Mouse (Mus musculus): ENCODE results near the gene Map3k5. TPM values are rescaled to one million over a fixed set of nuclear protein-coding genes. Genes with fewer than 3 reads are reported as not detected.
"Not testable (repeated sequence)": the region's sequence is repeated elsewhere in the genome, so short reads cannot be mapped to it uniquely, and the experiment has no call there.

The Map3k5 gene
- 1 to 10 TPM; 6.5 to 6.6 TPM for total RNA-seq (2021)
- long read RNA-seq, experiment 1, partial matches to known transcripts, result 1 of 1 reads
- long read RNA-seq, experiment 1, other reads (novel, unspliced or antisense), result 0 of 1 reads
- long read RNA-seq, experiment 2, result 0 reads

DNA sequence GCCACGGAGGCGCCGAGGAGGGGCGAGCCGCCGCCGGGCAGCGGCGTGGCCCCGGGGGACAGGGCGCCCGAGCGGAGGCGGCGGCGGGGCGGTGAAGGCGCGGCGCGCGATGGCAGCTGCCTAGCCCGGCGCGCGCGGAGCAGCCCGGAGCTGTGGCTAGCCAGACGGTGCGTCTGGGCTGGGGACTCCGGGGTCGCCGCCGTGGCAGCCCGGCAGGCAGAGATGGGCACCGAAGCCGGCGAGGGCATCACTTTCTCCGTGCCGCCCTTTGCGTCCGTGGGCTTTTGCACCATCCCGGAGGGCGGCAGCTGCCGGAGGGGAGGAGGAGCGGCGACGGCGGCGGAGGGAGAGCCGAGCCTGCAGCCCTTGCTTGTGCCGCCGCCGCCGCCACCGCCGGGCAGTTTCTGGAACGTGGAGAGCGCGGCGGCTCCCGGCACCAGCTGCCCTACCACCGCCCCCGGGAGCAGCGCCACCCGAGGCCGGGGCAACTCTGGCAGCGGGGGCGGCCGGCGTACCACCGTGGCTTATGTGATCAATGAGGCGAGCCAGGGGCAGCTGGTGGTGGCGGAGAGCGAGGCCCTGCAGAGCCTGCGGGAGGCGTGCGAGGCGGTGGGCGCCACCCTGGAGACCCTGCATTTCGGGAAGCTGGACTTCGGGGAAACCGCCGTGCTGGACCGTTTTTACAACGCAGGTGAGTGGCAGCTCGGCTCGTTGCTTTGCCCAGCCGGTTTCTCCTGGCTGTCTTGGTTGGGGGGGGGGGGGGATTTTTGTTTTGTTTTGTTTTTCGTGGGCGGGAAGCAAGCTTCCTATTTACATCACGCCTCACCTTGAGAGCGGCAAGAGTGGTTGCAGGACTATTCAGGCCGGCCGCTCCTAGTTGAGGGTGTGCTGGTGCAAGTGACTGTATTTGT, at the start of gene Map3k5:
TSS of gene Map3k5 (plus strand) at position 89 of the 911 bp plus-strand sequence.
- intact Hi-C loops (cut with DNase I; ENCODE audit: low total_unique reads), result loop anchor here (5.0 kb wide), 2 partner anchors 138 to 193 kb away; no protein-coding TSS in a partner anchor
- peak; percentile 55 for DNase-seq

DNA sequence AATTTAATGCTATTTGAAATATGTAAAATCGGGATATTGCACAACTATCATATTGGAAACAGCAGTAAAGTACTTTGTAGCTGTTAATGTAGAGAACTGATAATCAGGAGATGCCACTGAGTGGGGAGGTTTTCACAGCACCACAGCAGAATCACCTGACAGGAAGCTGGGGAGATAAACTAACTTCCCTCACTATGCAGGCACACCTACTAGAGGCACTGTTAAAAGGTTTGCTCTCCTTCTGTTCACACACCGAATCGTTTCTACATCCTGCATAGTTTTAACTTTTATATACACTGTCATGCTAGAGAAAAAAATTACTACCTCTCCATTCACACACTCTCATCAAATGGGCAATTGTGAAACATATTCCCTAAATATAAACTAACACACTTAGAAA, 48.0 kb upstream of the Map3k5 start:
- intact Hi-C loops (cut with DNase I; ENCODE audit: low total_unique reads), result no loop called here
- no peak for DNase-seq

DNA sequence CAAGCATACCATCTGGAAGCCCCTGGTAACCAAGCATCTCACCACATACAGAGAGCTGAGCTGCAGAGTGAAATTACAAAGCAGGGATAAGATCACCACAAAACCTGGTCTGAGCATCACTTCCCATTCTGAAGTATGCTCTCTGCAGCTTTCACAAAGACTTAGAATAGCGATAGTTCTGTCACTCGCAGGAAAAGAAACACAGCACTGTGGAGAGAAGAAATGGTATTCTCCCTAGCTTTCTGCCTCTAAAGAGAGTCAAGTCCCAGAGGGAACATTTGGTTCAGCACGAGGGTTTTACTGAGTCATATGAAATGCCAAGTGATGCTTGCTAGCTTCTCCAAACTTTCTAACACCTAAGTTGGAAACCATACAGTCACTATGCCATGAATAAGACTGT, 44.4 kb upstream of the Map3k5 start:
- DNase-seq, result no peak
- intact Hi-C loops (cut with DNase I; ENCODE audit: low total_unique reads), result loop anchor here (10.0 kb wide), 2 partner anchors 175 to 645 kb away; partner anchors contain the start of gene Il20ra

DNA sequence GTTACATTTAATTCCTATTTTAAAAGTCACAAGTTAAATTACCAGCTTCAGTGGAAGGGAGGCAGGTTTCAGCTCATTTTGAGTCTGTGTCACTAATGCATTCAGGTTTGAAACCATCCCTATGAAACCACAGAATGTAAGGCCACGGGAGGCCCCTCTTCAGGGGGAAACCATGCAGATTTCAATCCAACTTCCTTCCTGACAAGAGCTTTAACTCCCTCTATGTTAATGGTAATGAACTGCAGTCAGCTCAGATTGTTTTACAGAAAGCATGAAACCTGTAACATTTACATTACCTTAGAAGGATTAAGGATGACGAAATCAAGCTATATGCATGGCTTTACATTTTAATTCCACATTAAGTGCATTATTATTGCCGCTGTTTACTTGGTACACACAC, 42.6 kb upstream of the Map3k5 start:
- intact Hi-C loops (cut with DNase I; ENCODE audit: low total_unique reads), result loop anchor here (10.0 kb wide), 2 partner anchors 177 to 647 kb away; partner anchors contain the start of gene Il20ra
- no peak for DNase-seq

DNA sequence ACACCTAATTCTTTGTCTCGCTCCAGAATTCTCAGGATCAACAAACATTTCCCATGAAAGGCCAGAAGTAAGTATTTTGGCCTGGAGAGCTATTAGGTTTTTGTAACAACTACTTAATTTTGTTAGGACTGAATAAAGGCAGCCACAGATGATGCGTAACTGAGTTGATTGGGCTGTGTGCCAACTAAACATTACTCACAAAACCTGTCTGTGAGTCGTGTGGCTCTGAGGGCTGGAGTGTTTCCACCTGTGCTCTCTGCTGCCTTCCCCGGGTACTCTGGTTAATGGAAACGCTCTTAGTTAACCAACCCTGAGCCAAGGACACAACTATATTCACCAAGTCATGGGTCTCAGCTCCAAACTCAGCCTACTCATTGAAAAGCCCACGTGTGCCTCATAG, 41.1 kb upstream of the Map3k5 start:
- DNase-seq, result no peak
- intact Hi-C loops (cut with DNase I; ENCODE audit: low total_unique reads), result loop anchor here (10.0 kb wide), 2 partner anchors 178 to 648 kb away; partner anchors contain the start of gene Il20ra

DNA sequence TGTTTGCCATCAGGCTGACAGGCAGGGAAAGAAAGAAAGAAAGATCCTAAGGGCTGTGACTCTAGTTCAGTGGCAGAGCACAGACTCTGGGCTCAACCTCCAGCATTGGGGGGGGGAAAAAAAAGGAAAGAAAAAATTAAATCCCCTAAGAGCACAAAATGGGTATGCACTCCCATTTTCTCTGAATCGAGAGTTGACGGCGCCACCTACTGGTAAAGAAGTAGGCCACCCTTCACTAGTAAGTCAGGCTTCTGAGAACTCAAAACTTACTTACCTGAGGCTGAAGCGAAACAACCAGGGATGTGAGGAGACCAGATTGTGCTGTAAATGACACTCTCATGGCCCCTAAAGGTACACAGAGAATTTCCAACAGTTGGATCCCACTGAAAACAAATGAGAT, 40.3 kb upstream of the Map3k5 start:
- intact Hi-C loops (cut with DNase I; ENCODE audit: low total_unique reads), result loop anchor here (10.0 kb wide), 2 partner anchors 179 to 649 kb away; partner anchors contain the start of gene Il20ra
- peak; percentile 13 for DNase-seq

DNA sequence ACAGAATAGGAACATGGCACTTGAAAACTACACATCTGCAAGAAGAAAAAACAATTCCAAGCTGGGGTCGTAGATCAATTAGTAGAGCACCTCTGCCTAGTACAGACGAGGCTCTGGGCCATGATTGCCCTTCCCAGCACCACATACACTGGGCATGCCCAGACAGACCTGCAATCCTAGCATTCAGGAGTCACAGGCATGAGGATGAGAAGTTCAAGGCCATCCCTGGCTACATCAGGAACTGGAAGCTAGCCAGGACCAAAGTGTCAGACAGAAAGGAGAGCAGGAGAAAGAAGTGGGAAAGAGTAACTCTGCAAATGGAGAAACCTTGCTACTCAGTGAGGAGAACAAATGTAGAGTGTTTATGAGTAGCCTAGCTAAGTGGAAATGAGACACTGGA, 34.1 kb upstream of the Map3k5 start:
- no peak for DNase-seq
- intact Hi-C loops (cut with DNase I; ENCODE audit: low total_unique reads), result loop anchor here (10.0 kb wide), 1 partner anchor 175 kb away; no protein-coding TSS in a partner anchor

DNA sequence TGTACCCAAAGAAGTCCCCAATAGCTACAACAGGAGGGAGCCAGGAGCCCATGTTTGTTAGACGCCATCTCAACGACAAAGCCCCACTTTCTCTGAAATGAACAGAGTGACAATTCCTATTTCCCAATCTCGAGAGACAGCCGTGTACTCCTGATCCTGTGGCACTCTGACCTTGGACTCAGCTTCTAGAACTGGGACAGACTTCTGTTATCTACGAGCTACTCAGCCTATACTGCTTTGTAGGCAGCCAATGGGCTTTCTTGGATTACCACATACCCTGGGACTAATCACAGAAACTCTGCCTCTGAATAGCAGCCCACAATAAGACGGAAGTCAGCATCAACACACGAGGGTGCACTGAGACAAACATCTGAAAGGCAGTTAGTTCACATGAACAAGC, 32.3 kb upstream of the Map3k5 start:
- intact Hi-C loops (cut with DNase I; ENCODE audit: low total_unique reads), result loop anchor here (10.0 kb wide), 1 partner anchor 173 kb away; no protein-coding TSS in a partner anchor
- DNase-seq, result no peak

DNA sequence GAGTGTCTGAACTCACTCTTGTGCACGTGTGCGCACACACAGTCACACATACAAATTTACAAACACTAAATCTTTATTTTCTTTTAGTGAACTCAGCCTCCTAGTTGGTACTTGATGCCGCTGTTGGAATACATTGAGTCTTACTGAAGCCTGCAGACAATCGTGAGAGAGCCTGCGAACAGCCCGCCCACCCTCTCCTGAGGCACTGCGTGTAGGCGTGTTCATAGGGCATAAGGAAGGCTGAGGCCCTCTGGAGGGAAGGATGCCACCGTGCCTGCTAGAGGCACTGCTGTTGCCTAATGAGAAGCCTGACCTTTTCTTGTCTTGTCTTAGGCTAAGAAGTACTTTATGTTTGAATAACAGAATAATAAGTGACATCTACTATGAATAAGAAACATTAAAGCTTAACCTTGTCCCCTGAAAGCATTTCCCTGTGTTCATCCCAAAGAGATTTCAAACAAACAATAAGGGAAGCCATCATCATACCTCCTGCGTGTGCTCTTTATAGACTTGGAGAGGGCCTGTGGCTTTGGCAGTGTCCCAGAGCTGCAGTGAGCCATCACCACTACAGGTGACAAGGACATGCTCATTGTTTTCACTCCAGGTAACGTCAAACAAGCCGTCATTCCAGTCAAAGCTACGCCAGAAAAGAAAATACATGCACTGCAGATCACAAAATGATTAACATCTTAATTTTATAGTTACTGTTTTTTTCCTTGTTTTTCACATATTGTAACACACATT, 30.0 kb upstream of the Map3k5 start:
- intact Hi-C loops (cut with DNase I; ENCODE audit: low total_unique reads), result loop anchor here (10.0 kb wide), 1 partner anchor 171 kb away; no protein-coding TSS in a partner anchor
- DNase-seq, result no peak

DNA sequence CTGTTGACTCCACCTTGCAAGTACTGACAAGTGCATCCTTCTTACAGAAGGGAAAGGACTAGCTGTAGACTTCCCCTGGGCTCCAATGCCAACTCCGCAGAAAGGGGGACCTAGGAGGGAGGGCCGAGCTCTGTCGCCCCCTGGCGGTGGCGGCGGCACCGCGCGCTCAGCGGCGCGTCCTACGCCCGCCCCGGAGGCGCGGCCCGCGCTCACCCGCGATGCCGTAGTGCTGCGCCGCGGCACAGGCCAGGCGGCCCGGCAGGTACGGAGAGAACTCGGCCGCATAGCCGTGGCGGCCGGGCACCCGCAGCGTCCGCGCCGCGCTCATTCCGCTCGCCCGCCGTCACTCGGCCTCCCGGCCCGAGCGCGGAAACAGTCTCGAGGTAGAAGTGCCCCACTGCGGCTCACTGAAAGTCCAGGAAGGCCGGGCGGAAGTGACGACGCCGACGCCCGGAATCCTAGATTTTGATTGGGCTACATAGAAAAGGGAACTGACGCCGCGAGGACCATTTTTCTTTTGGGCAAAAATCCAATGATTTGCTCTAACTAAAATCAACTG, 26.9 kb upstream of the Map3k5 start, which contains the start of gene Pex7:
TSS of gene Pex7 (minus strand) at position 444 of the 559 bp plus-strand sequence.
- intact Hi-C loops (cut with DNase I; ENCODE audit: low total_unique reads), result loop anchor here (10.0 kb wide), 1 partner anchor 167 kb away; no protein-coding TSS in a partner anchor
- DNase-seq, result peak; percentile 89

DNA sequence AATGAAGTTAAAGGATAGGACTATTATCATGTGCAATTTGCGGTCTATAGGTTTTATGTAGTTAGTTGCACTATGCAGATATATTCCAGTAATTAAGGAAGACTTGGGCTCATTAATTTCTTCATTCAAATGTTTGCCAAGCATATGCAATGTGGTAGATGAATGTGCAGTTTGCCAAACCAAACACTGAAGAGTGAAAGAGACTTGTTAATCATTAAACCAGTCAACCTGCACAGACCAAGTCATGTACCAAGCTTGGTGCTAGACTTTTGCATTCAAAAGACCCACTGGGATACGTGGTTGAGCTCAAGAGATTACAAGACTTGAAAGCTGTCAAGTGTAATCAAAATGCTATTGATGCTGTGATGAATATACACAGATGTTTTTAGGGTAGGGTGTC, 26.2 kb upstream of the Map3k5 start:
- no peak for DNase-seq
- intact Hi-C loops (cut with DNase I; ENCODE audit: low total_unique reads), result loop anchor here (10.0 kb wide), 1 partner anchor 167 kb away; no protein-coding TSS in a partner anchor

DNA sequence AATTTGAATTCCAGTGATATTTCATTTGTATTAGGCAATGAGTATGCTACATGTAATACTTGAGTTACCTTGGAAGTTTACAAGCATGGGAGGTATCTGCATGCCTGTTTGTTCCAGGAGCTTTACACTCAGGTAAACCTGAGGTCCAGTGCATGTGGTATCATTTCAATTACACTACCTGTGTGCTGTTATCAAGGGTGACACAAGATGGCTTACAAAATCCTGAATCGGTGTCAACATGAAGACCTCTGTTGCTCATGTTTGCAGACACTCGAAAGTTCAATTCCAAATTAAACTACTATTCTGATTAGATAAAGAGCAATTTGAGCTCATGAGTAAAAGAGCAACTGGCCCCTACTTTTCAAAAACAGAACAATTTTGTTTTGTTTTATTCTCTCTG, 23.8 kb upstream of the Map3k5 start:
- intact Hi-C loops (cut with DNase I; ENCODE audit: low total_unique reads), result no loop called here
- DNase-seq, result no peak

DNA sequence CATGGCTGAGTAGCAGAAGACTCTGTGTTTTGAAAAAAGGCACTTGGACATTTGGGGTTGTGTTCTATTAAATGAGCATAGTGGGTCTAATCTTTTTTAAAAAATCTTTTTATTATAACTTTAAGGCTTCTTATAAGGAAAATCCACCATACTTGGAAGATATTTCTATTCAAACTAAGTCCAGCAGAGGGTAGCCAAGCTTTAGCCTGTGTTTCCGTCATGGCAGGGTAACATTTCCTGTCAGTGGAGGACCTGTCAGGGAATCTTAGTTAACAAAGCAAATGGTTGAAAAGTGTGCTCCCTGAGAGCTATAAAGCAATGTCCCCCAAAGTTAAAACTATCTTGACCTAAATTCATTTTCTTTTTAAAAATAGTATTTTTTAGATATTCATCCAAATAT, 22.7 kb upstream of the Map3k5 start:
- intact Hi-C loops (cut with DNase I; ENCODE audit: low total_unique reads), result no loop called here

DNA sequence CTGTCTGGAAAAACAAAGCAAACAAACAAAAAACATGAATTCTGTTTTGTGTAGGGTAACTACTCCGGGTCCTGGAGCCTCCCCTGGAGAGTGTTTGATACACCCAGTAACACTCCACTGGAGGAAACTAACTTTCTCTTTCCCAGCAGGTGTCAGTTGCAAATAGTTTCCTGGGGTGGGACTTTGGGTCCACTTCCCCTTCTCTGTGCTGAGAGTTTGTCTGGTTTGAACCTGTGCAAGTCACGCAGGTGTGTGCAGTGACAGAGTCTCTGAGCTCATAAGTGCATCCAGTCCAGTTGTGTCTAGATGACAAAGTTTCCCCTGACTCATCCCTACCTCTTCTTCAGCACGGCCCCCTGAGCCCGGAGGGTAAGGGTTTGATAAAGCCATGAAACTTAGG, 20.5 kb upstream of the Map3k5 start:
- DNase-seq, result no peak
- intact Hi-C loops (cut with DNase I; ENCODE audit: low total_unique reads), result no loop called here

More for the DNA sequence above, 22.7 kb upstream of the Map3k5 start:
- no peak for DNase-seq

DNA sequence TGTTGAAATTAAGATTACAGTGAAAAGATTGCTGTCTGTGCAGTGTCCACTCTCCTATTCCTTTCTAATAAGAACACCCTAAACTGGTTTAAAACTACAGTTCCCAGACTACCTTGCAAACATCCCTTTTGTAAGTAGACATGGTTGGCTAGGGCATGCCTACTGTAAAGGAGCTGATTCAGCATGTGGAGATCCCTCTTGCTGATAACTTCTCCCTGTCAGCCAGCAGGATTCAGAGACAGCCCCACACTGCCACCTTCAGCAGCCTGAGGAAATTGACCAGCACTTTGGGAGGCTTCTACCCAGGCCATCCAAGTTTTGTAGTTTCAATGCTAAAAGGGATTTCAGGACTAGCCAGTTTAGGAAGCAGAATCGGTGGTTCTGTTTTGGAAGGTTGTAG, 19.0 kb upstream of the Map3k5 start:
- intact Hi-C loops (cut with DNase I; ENCODE audit: low total_unique reads), result no loop called here
- peak; percentile 49 for DNase-seq

DNA sequence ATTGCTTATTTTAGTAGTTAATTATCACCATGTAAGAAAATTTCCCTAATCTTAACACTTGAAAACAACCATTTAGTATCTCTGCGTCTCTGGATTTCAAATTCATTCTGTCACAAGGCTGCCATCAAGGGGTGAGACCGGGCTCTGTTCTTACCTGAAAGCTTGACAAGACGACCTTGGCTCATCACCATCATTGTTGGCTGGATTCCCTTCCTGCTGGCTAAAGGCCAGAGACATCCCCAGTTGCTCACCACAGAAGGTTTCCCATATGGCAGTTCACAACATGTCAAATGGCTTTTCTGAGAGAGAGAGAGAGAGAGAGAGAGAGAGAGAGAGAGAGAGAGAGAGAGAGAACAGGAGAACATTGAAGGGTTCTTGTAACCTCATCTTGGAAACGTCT, 11.9 kb upstream of the Map3k5 start:
- intact Hi-C loops (cut with DNase I; ENCODE audit: low total_unique reads), result no loop called here

DNA sequence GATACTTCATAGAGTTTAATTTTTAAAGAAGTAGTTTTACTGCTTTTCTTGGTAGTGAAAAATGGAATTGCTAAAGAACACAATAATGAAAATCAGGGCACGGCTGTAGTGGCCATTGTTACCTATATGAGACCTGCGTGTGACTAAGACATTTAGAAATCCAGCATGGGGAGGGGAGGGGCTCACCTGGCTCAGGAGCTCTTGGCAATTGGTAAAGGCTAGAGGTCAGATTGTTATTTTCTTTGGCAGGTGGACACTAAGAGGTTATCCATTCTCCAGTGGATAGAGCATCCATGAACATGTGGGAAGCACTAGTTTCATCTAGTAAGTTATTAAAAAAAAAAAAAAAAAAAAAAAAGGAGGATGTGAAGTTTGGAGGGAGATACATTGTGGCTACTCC, 10.0 kb upstream of the Map3k5 start:
- no peak for DNase-seq
- intact Hi-C loops (cut with DNase I; ENCODE audit: low total_unique reads), result no loop called here

More for the DNA sequence above, 11.9 kb upstream of the Map3k5 start:
- no peak for DNase-seq

DNA sequence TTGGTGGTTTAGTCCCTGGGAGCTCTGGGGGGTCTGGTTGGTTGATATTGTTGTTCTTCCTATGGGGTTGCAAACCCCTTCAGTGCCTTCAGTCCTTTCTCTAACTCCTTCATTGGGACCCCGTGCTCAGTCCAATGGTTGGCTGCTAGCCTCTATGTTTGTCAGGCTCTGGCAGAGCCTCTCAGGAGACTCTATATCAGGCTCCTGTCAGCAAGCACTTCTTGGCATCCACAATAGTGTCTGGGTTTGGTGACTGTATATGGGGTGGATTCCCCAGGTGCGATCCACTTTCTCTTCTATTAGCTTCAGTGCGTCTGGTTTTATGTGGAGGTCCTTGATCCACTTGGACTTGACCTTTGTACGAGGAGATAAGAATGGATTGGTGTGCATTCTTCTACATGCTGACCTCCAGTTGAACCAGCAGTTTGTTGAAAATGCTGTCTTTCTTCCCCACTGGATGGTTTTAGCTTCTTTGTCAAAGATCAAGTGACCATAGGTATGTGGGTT, 7.8 kb upstream of the Map3k5 start:
- intact Hi-C loops (cut with DNase I; ENCODE audit: low total_unique reads); DNase-seq: not testable (repeated sequence)

DNA sequence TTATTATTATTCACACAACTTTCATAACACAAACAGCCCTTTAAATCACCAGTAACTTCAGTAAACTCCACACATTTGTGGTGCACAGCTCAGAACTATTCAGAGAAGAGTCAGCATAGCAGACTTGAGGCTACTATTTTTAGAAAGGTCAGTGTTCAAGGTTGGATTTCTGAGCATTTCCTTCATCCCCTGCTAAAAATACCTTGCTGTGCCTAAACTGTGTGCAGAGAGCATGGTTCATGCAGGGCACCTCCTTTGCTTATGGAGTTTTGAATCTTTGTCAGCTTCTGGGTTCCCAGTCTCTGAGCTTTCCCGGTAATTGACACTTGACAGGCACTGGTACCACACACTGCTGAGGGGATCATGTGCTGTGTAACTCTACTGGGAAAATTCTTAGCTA, 6.1 kb upstream of the Map3k5 start:
- no peak for DNase-seq

More for the DNA sequence above, 6.1 kb upstream of the Map3k5 start:
- intact Hi-C loops (cut with DNase I; ENCODE audit: low total_unique reads), result no loop called here

Data from gastrocnemius, postnatal 14 days (tissue).